Mouse (Mus musculus) T-cell, adult 66 days (primary cell): ENCODE results near the gene Aen. TPM values are rescaled to one million over a fixed set of nuclear protein-coding genes. Genes with fewer than 3 reads are reported as not detected.

Experiments
- total RNA-seq, 2 experiments: library from RNA; stranded (reverse); gene quantifications; 3 replicates in 1 of 2; 4 replicates in 1 of 2; pipeline ENCODE4 v1.2.4; 2023

Aen gene
- 10 to 100 TPM; 30.9 to 48.6 TPM for total RNA-seq

DNA sequence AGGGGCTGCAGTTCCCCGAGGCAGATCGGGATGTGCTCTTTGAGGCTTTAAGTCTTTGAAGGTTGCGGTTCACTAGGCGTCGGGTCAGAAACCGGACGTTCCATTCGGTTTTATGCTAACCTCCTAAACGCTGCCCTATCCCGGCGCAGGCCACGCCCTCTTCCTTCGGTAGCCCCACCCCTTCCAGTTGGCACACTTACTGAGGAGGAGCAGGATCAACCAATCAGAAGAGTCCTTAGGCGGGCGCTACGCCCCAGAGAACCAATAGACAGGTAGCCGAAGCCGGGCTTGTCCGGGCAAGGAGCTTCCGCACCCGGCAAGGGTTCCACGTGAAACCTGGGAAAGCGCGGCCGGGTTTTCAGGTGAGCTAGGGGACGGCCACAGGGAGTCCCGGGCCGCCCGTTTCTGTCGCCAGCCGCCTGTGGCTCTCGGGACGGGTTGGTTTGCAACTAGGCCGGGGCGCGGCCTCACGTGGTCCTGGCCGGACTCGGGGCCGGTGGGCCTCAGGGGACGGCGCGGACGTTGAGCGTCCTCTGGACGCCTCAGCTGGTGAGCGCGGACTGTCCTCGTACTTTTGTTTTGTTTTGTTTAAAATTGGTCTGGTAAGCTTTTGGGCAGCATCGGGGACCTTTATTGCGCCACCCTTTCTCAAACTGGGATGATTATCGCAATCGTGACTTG, at the start of gene Aen:
TSS of gene Aen (plus strand) at position 202 of the 681 bp plus-strand sequence.

DNA sequence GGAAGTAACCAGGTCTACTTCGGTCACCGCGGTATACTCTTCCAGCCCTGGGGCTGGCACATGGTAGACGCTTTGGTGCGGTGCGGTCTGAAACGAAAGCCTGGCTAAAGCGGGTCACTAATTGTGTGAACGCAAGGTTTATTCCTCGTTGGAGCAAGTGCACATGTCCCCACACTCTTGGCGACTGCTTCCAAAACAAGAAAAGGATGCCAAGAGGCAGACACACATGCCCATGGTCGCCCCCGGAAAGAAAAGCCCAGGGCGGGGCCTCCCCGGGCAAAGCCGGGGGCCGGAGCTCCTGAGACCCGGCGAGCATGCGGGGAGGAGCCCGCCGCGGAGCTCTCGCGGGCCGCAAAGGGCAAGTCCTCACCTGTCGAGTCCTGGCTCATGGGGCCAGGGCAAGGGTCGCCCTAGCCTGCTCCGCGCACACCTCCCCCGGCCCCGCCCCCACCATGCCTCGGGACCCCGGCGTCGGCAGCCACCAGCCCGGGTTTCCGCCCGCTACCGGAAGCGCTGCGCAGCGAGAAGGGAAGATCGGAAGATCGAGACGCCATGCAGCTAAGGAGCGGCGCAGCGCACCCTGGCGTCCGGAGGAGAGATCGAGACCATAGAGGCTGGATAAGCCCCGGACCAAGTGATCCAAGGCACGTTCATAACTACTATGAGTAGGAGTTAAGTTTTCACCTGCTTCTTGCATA, 48.8 kb upstream of the Aen start, which contains the start of gene Det1:
TSS of gene Det1 (minus strand) at position 527 of the 698 bp plus-strand sequence.

DNA sequence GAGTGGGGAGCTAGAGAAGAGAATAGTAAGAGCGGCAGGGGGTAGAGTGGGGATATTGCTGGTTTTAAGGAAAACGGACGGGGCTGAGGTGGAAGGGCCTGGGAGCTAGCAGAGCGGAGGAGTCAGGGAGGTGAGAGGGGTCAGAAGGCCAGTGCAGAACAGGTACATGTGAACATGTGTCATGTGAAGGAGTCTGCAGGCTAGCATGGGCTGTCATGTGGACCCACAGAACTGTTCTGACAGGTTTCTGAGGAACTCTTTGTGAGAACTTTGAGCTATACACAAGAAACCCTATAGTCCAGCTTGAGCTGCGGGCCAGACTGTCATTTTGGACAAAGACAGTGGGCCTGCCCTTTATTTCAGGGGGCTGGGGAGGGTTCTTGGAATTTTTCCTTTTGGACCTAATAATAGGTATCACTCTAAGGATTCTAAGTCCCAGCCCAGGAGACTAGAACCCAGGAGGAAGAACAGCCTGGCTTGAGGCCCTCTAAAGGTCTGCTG, 17.4 kb downstream of the Aen start, which contains the start of gene Isg20:
TSS of gene Isg20 (plus strand) at position 451 of the 501 bp plus-strand sequence.

Other genes starting within 250 kb of the Aen start
- gene Ntrk3, start 157.8 kb upstream of the Aen start, total RNA-seq: 10 to 100 TPM; 21.4 to 27.1 TPM
- 10 to 100 TPM; 25.6 to 33.0 TPM for gene Mrps11, start 112.7 kb upstream of the Aen start, total RNA-seq
- 10 to 100 TPM; 25.0 to 31.5 TPM for gene Mrpl46, start 112.3 kb upstream of the Aen start, total RNA-seq
- 10 to 100 TPM; 17.9 to 18.2 TPM for gene Det1, start 48.6 kb upstream of the Aen start, total RNA-seq
- 10 to 100 TPM; 13.7 to 16.0 TPM for gene Isg20, start 17.6 kb downstream of the Aen start, total RNA-seq
- gene Acan, start 157.6 kb downstream of the Aen start, total RNA-seq: not detected
- gene Hapln3, start 235.2 kb downstream of the Aen start, total RNA-seq: not detected